Mouse (Mus musculus) neural tube, embryonic 15.5 days (tissue): ENCODE results near the gene Fam171a2. TPM values are rescaled to one million over a fixed set of nuclear protein-coding genes. Genes with fewer than 3 reads are reported as not detected.
"Not testable (repeated sequence)": the region's sequence is repeated elsewhere in the genome, so short reads cannot be mapped to it uniquely, and the experiment has no call there.

ENCODE experiments used
- ATAC-seq: fragments of 200-750 bp; cut with Nextera tagmentation; 2 replicates; pipeline ENCODE4 v1.8.0; 2017; ENCODE audit warnings: mild to moderate bottlenecking, moderate TSS enrichment, moderate library complexity; ENCODE audit not compliant: low FRiP score
- H3K27ac ChIP-seq: fragments of 300-500 bp; sonication (generic); replicated peaks from 2 replicates; pipeline ENCODE4 v1.5.1; 2015; ENCODE audit warnings: mild to moderate bottlenecking, inconsistent platforms
- H3K27me3 ChIP-seq: fragments of 300-500 bp; sonication (generic); replicated peaks from 2 replicates; pipeline ENCODE4 v1.6.1; 2015; ENCODE audit warnings: inconsistent platforms
- H3K36me3 ChIP-seq: fragments of 300-500 bp; sonication (generic); 2 replicates; pipeline ENCODE4 v1.6.1; 2015; ENCODE audit warnings: inconsistent platforms
- H3K4me1 ChIP-seq: fragments of 300-500 bp; sonication (generic); 2 replicates; pipeline ENCODE4 v1.6.1; 2015; ENCODE audit warnings: inconsistent platforms
- H3K4me2 ChIP-seq: fragments of 300-500 bp; sonication (generic); 2 replicates; pipeline ENCODE4 v1.6.1; 2015; ENCODE audit warnings: inconsistent platforms, mild to moderate bottlenecking, moderate library complexity
- H3K4me3 ChIP-seq: fragments of 300-500 bp; sonication (generic); replicated peaks from 2 replicates; pipeline ENCODE4 v1.5.1; 2015; ENCODE audit warnings: mild to moderate bottlenecking, inconsistent platforms
- H3K9ac ChIP-seq: fragments of 300-500 bp; sonication (generic); replicated peaks from 2 replicates; pipeline ENCODE4 v1.6.1; 2015; ENCODE audit warnings: mild to moderate bottlenecking, inconsistent platforms
- H3K9me3 ChIP-seq: fragments of 300-500 bp; sonication (generic); replicated peaks from 2 replicates; pipeline ENCODE4 v1.6.1; 2016; ENCODE audit warnings: inconsistent platforms
- WGBS: fragments of 180-500 bp; shearing (Covaris S2); methylation state at CpG from one replicate; pipeline ENCODE4 v1.1.7; 2015; ENCODE audit warnings: mixed read lengths; 5-methylcytosine and 5-hydroxymethylcytosine counted together
- polyA plus RNA-seq: library from polyadenylated mRNA; unstranded; fragments of >200 nt; fragmentation: Nextera tagmentation; extraction: Ambion mirVana; gene quantifications from 2 replicates; pipeline ENCODE4 v1.2.1, GENCODE M21; 2015

The Fam171a2 gene
- polyA plus RNA-seq, 1 experiment from 2014 or later = 28.3 TPM

GRCm38 (mm10) chr11:102417160-102417559, 30.3 kb downstream of the Fam171a2 start:
- WGBS = 87% methylated on average over 1 of the region's 1 CpGs
- ATAC-seq = no peak
- H3K4me2 ChIP-seq = no peak overlapping the region
- no peak overlapping the region for H3K27ac ChIP-seq
- H3K4me1 ChIP-seq = no peaks in the 10 kb centered on the region
- H3K36me3 ChIP-seq = no peaks in the 10 kb centered on the region
- H3K27me3 ChIP-seq = no peaks in the 10 kb centered on the region
- no peak overlapping the region for H3K9ac ChIP-seq
- H3K9me3 ChIP-seq = no peaks in the 10 kb centered on the region
- no peak overlapping the region for H3K4me3 ChIP-seq

DNA sequence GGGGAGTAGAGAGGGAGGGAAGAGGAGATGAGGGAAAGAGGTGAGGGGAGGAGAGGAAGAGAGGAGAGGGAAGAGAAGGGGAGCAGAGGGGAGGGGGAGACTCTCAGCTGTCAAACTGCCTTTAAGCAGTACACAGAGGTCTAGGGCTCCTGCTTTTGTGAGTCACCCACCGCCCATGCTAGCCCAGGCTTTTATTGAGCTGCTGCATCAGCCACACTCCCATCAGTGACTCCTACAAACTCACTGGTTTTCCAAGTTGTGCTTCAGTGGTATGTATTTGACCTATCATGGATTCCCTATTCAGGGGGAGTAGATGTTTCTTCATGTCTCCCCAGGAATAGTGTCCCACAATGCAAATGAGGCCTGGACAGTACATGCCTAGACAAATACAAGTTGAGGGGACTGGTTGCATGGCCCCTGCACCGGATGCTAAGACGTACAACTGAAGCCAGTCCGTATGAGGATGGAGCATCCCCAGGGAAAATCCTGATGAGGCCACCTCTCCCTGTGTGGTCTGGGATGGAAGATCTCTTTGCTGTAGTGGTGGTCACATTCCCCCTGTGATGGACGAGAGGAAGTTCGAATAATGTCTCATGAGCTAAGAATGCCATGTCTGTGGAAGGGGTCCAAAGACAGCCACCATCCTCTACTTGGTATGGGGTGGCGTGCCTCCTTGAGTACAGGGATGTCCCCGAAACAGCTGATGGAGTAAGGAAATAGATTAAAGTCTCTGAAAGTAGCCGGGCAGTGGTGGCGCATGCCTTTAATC, 32.3 kb downstream of the Fam171a2 start:
- Histone ChIP-seq H3K9me3 (no peaks in the 10 kb centered on the region), H3K4me1 (0 out of 2 replicates have a peak, but pooled peaks cover 3% of the 10 kb centered on the region), H3K9ac (no peak overlapping the region), H3K4me3 (no peak overlapping the region), H3K36me3 (no peaks in the 10 kb centered on the region), H3K4me2 (no peak overlapping the region), H3K27me3 (no peaks in the 10 kb centered on the region), H3K27ac (no peak overlapping the region)
- no peak for ATAC-seq
- WGBS = 78% methylated on average over 10 of the region's 10 CpGs

DNA sequence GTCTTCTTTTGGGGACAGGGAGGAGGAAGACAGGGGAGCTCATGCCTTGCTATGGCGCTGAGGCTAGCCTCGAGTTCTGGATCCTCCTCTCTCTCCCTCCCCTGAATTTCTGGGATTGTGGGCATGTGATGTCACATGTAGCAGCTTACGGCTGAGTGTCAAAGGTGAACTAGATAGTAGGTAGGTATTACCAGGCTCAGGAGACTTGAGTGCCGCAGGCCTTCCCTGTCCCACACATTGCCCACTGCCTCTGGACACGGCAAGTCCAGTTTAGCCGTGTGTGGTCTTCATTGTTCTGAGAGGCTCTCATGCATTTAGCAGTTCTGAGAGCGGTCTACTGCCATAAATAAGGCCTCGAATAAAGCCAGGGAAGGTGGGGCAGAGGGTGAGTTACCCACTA, 34.4 kb downstream of the Fam171a2 start:
- H3K36me3 ChIP-seq = no peaks in the 10 kb centered on the region
- no peak overlapping the region for H3K4me3 ChIP-seq
- no peaks in the 10 kb centered on the region for H3K9me3 ChIP-seq
- 61% methylated on average over 8 of the region's 8 CpGs for WGBS
- no peak overlapping the region for H3K27ac ChIP-seq
- no peak for ATAC-seq
- no peak overlapping the region for H3K4me2 ChIP-seq
- no peak overlapping the region for H3K9ac ChIP-seq
- H3K4me1 ChIP-seq = peaks cover 17% of the 10 kb centered on the region
- H3K27me3 ChIP-seq = no peaks in the 10 kb centered on the region

- H3K4me2 ChIP-seq = no peak overlapping the region
- H3K4me1 ChIP-seq = peaks cover 23% of the 10 kb centered on the region
- H3K36me3 ChIP-seq = no peaks in the 10 kb centered on the region
- no peak for ATAC-seq
- no peaks in the 10 kb centered on the region for H3K27me3 ChIP-seq
- no peak overlapping the region for H3K4me3 ChIP-seq
- H3K9ac ChIP-seq = no peak overlapping the region
- H3K27ac ChIP-seq = no peak overlapping the region
- no peaks in the 10 kb centered on the region for H3K9me3 ChIP-seq
- 7% methylated on average over 11 of the region's 11 CpGs for WGBS
These were observed 35.8 kb downstream of the Fam171a2 start for GRCm38 (mm10) chr11:102411704-102412103.

- Histone ChIP-seq H3K4me3 (no peak overlapping the region), H3K27me3 (no peaks in the 10 kb centered on the region), H3K9me3 (no peaks in the 10 kb centered on the region), H3K4me2 (no peak overlapping the region), H3K9ac (no peak overlapping the region), H3K36me3 (no peaks in the 10 kb centered on the region), H3K27ac (no peak overlapping the region), H3K4me1 (peaks cover 30% of the 10 kb centered on the region)
- ATAC-seq = no peak
- 81% methylated on average over 3 of the region's 3 CpGs for WGBS
These were observed 36.4 kb downstream of the Fam171a2 start for GRCm38 (mm10) chr11:102411061-102411460.

DNA sequence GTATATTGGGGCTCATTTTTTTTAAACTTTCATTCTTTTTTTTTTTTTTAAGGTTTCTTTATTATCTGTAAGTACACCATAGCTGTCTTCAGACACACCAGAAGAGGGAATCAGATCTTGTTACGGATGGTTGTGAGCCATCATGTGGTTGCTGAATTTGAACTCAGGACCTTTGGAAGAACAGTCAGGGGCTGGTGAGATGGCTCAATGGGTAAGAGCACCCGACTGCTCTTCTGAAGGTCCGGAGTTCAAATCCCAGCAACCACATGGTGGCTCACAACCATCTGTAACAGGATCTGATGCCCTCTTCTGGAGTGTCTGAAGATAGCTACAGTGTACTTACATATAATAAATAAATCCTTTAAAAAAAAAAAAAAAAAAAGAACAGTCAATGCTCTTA, 37.1 kb downstream of the Fam171a2 start:
- H3K4me3 ChIP-seq, H3K4me2 ChIP-seq, H3K9ac ChIP-seq, H3K27me3 ChIP-seq, H3K36me3 ChIP-seq, H3K27ac ChIP-seq, H3K9me3 ChIP-seq, ATAC-seq: not testable (repeated sequence)
- H3K4me1 ChIP-seq = peaks cover 37% of the 10 kb centered on the region
- 91% methylated on average over 3 of the region's 3 CpGs for WGBS

- H3K9me3 ChIP-seq = no peaks in the 10 kb centered on the region
- H3K4me2 ChIP-seq = no peak overlapping the region
- 0 out of 2 replicates have a peak overlapping the region, but pooled peaks have one; percentile 17 for H3K9ac ChIP-seq
- no peaks in the 10 kb centered on the region for H3K27me3 ChIP-seq
- ATAC-seq = no peak
- H3K4me3 ChIP-seq = no peak overlapping the region
- no peak overlapping the region for H3K27ac ChIP-seq
- WGBS = 79% methylated on average over 3 of the region's 3 CpGs
- no peaks in the 10 kb centered on the region for H3K36me3 ChIP-seq
- peaks cover 42% of the 10 kb centered on the region for H3K4me1 ChIP-seq
These were observed 37.6 kb downstream of the Fam171a2 start for GRCm38 (mm10) chr11:102409795-102410330.

- peaks cover 6% of the 10 kb centered on the region for H3K36me3 ChIP-seq
- H3K9ac ChIP-seq = peak overlapping the region; percentile 17; the same call in 1 of the 2 replicates
- H3K4me1 ChIP-seq = peaks cover 47% of the 10 kb centered on the region
- no peaks in the 10 kb centered on the region for H3K9me3 ChIP-seq
- no peaks in the 10 kb centered on the region for H3K27me3 ChIP-seq
- H3K4me2 ChIP-seq = peak overlapping the region; percentile 82
- H3K4me3 ChIP-seq = peak overlapping the region; percentile 74
- ATAC-seq = no peak
- H3K27ac ChIP-seq = peak overlapping the region; percentile 73
- WGBS = 40% methylated on average over 15 of the region's 15 CpGs
These were observed 38.3 kb downstream of the Fam171a2 start for GRCm38 (mm10) chr11:102408888-102409794.

- peak; percentile 92 for ATAC-seq
- Histone ChIP-seq H3K36me3 (peaks cover 13% of the 10 kb centered on the region), H3K4me1 (peaks cover 47% of the 10 kb centered on the region), H3K27me3 (no peaks in the 10 kb centered on the region), H3K27ac (peak overlapping the region; percentile 83), H3K9me3 (no peaks in the 10 kb centered on the region), H3K9ac (peak overlapping the region; percentile 85; the same call in 1 of the 2 replicates), H3K4me2 (peak overlapping the region; percentile 82), H3K4me3 (peak overlapping the region; percentile 74)
- WGBS = under 1% methylated on average over 32 of the region's 32 CpGs
These were observed 39.1 kb downstream of the Fam171a2 start for GRCm38 (mm10) chr11:102408344-102408876.

GRCm38 (mm10) chr11:102407834-102408215, 39.7 kb downstream of the Fam171a2 start, which contains the start of gene Slc25a39:
Slc25a39 (minus strand) TSS chr11:102407946.
- under 1% methylated on average over 19 of the region's 19 CpGs for WGBS
- Histone ChIP-seq H3K27ac (peak within 1 kb of the TSS; percentile 90), H3K4me2 (peak within 1 kb of the TSS; percentile 82), H3K4me1 (peaks cover 47% of the 10 kb centered on the region), H3K9me3 (no peaks in the 10 kb centered on the region), H3K27me3 (no peaks in the 10 kb centered on the region), H3K4me3 (peak within 1 kb of the TSS; percentile 74), H3K9ac (peak within 1 kb of the TSS; percentile 85), H3K36me3 (peaks cover 19% of the 10 kb centered on the region)
- ATAC-seq = peak; percentile 5; the same call in 1 of the 2 replicates
